Mouse (Mus musculus): ENCODE results near the gene Axin2. TPM values are rescaled to one million over a fixed set of nuclear protein-coding genes. Genes with fewer than 3 reads are reported as not detected.

Axin2 gene
- total and polyA plus RNA-seq, 3 experiments = 14.2 to 29.9 (median 16.6) TPM

DNA sequence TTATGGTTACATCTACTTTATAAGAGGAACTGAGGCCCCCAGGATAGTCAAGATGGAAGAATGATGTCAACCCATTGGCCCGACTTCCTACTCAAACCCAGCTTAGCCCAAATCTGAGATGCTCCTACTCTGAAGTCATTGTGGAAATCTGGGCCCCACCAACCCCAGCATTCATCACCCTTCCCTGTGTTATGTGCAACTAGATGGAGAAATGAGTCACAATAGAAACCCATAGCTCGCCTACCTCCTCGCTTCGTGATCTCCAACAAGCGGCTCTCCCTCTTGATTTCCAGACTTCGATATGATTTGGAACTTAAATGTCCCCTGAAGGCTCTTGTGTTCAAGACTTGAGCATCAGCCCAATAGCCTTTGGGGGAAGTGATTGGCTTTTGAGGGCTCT, 73.3 kb downstream of the Axin2 start:
- Histone ChIP-seq H3K4me2 (ENCODE audit: insufficient read depth, low read depth, poor library complexity, severe bottlenecking) (no peak overlapping the region), H3K9me3 (replicated peaks; ENCODE audit: low read length) (peaks cover 2% of the 10 kb centered on the region), H3K4me3 (replicated peaks in 1 of 3; ENCODE audit: low read depth in 2 of 3, low read length in 2 of 3, poor library complexity in 1 of 3) (no peak overlapping the region), H3K79me2 (replicated peaks; ENCODE audit: control insufficient read depth, extremely low read depth, insufficient read depth, poor library complexity, severe bottlenecking) (no peaks in the 10 kb centered on the region), H3K27me3 (replicated peaks) (no peaks in the 10 kb centered on the region), H3K9ac (ENCODE audit: insufficient read depth, low read depth) (no peak overlapping the region), H3K36me3 (replicated peaks in 1 of 2; ENCODE audit: control insufficient read depth in 1 of 2, insufficient read depth in 1 of 2, low read length in 1 of 2) (no peaks in the 10 kb centered on the region), H3K27ac (ENCODE audit: insufficient read depth, low read depth) (no peak overlapping the region), H3K4me1 (ENCODE audit: control insufficient read depth in 1 of 2, insufficient read depth in 2 of 2) (peaks cover 0 to 6% of the 10 kb centered on the region in 2 experiments; a peak in 1 of 4 replicates)
- no peak for DNase-seq (ENCODE audit: extremely low read depth)
- in situ Hi-C loops (cut with MboI; ENCODE audit: low pct_ligation_motif_present, low pct_unique_long_range_greater_than_20kb, low sequenced_read_pairs) = no loop called here
- no peak for TF ChIP-seq NELFE (IDR thresholded peaks at IDR 0.05; ENCODE audit: low read depth, low read length)
- no peak for TF ChIP-seq USF1 (IDR thresholded peaks at IDR 0.05; ENCODE audit: low read depth, low read length)
- TF ChIP-seq RAD21 (IDR thresholded peaks at IDR 0.05; ENCODE audit: low read depth, low read length) = no peak
- no peak for TF ChIP-seq GABPA (IDR thresholded peaks at IDR 0.05; ENCODE audit: insufficient replicate concordance, low read depth, low read length)
- TF ChIP-seq ZMIZ1 (IDR thresholded peaks at IDR 0.05; ENCODE audit: low read depth, low read length) = no peak
- TF ChIP-seq MEF2A (IDR thresholded peaks at IDR 0.05; ENCODE audit: borderline replicate concordance, low read depth, low read length) = no peak
- no peak for TF ChIP-seq MAZ (IDR thresholded peaks at IDR 0.05; ENCODE audit: low read depth, low read length)
- TF ChIP-seq ETS1 (conservative IDR thresholded peaks at IDR 0.05; ENCODE audit: low read depth, low read length) = no peak
- TF ChIP-seq HCFC1 (IDR thresholded peaks at IDR 0.05; ENCODE audit: low read depth, low read length) = no peak
- no peak for TF ChIP-seq ZNF384 (IDR thresholded peaks at IDR 0.05; ENCODE audit: low read depth, low read length)
- dilution Hi-C loops (cut with MboI; ENCODE audit: extremely low pct_ligation_motif_present, extremely low pct_unique_long_range_greater_than_20kb, low sequenced_read_pairs) = no loop called here

DNA sequence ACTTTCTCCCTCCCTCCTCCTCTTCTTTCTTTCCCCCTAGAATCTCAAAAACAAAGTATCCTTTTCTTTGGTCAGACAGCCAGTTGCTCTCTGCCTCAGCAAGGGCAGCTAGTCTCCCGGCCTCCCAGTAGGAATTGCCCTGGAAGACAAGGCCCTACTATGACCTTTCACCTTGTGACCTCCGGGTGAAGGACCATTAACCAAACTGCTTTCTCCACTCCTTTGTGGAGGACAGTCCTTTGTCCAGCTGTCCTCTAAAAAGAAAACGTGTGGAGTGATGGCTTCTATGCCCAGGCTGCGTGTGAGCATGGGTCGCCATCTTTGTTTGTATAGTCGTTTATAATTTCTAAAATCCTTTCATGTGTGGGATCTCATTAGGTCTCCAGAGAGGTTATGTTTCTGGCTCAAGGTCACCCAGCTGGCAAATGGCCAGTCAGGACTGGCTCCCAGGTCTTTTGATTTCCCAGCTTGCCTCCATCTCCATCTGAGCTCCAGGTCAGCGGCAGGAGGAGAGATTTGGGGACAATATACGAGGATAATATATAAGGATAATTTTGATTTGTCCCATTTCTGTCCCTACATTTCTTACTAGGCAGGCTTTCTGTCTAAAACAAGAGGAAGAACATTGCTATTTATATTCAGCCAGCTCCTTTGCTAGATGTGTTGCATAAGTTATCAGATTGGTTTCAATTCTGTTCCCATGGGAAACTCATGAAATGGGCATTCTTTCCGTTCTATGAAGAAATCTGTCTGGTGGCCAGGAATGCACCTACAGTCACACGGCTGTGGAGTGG, 75.2 kb downstream of the Axin2 start:
- TF ChIP-seq PAX5 (IDR thresholded peaks at IDR 0.05; ENCODE audit: low read length) = no peak
- no peak for TF ChIP-seq NELFE (IDR thresholded peaks at IDR 0.05; ENCODE audit: low read depth, low read length)
- no peak for TF ChIP-seq MAZ (IDR thresholded peaks at IDR 0.05; ENCODE audit: low read depth, low read length)
- no peak for TF ChIP-seq SIN3A (IDR thresholded peaks at IDR 0.05; ENCODE audit: low read length)
- TF ChIP-seq USF1 (IDR thresholded peaks at IDR 0.05; ENCODE audit: low read depth, low read length) = no peak
- no peak for TF ChIP-seq RCOR1 (conservative IDR thresholded peaks at IDR 0.05; ENCODE audit: low read depth, low read length)
- TF ChIP-seq ZKSCAN1 (IDR thresholded peaks at IDR 0.05; ENCODE audit: borderline replicate concordance, low read depth, low read length) = no peak
- no peak for TF ChIP-seq TBP (conservative IDR thresholded peaks at IDR 0.05; ENCODE audit: low read depth, low read length)
- no peak for TF ChIP-seq CHD2 (IDR thresholded peaks at IDR 0.05; ENCODE audit: low read length)
- TF ChIP-seq E2F4 (IDR thresholded peaks at IDR 0.05; ENCODE audit: insufficient replicate concordance, low read depth, low read length) = no peak
- no peak for TF ChIP-seq BHLHE40 (IDR thresholded peaks at IDR 0.05; ENCODE audit: low read depth, low read length)
- no peak for TF ChIP-seq MAFK (IDR thresholded peaks at IDR 0.05; ENCODE audit: insufficient replicate concordance, low read length)
- no peak for TF ChIP-seq MAX (IDR thresholded peaks at IDR 0.05; ENCODE audit: low read length)
- no peak for TF ChIP-seq CHD1 (IDR thresholded peaks at IDR 0.05; ENCODE audit: low read depth, low read length)
- no peak for TF ChIP-seq USF2 (conservative IDR thresholded peaks at IDR 0.05; ENCODE audit: low read depth, low read length)
- TF ChIP-seq EP300 (IDR thresholded peaks at IDR 0.05; ENCODE audit: low read length) = no peak
- no peak for TF ChIP-seq NRF1 (IDR thresholded peaks at IDR 0.05; ENCODE audit: low read depth, low read length)
- no peak for TF ChIP-seq MXI1 (IDR thresholded peaks at IDR 0.05; ENCODE audit: low read depth, low read length)
- no peak for TF ChIP-seq HCFC1 (IDR thresholded peaks at IDR 0.05; ENCODE audit: low read depth, low read length)
- no peak for TF ChIP-seq JUND (conservative IDR thresholded peaks at IDR 0.05; ENCODE audit: low read depth, low read length)
- Histone ChIP-seq H3K79me2 (replicated peaks; ENCODE audit: control insufficient read depth, extremely low read depth, insufficient read depth, poor library complexity, severe bottlenecking) (no peaks in the 10 kb centered on the region), H3K27ac (ENCODE audit: insufficient read depth, low read depth) (no peak overlapping the region), H3K9me3 (replicated peaks; ENCODE audit: low read length) (peaks cover 12% of the 10 kb centered on the region), H3K4me1 (ENCODE audit: control insufficient read depth in 1 of 2, insufficient read depth in 2 of 2) (no peaks in the 10 kb centered on the region), H3K27me3 (replicated peaks) (no peaks in the 10 kb centered on the region), H3K9ac (ENCODE audit: insufficient read depth, low read depth) (no peak overlapping the region), H3K4me3 (replicated peaks in 1 of 3; ENCODE audit: low read depth in 2 of 3, low read length in 2 of 3, poor library complexity in 1 of 3) (no peak overlapping the region), H3K4me2 (ENCODE audit: insufficient read depth, low read depth, poor library complexity, severe bottlenecking) (no peak overlapping the region), H3K36me3 (replicated peaks in 1 of 2; ENCODE audit: control insufficient read depth in 1 of 2, insufficient read depth in 1 of 2, low read length in 1 of 2) (no peaks in the 10 kb centered on the region)
- in situ Hi-C loops (cut with MboI; ENCODE audit: low pct_ligation_motif_present, low pct_unique_long_range_greater_than_20kb, low sequenced_read_pairs) = no loop called here
- dilution Hi-C loops (cut with MboI; ENCODE audit: extremely low pct_ligation_motif_present, extremely low pct_unique_long_range_greater_than_20kb, low sequenced_read_pairs) = no loop called here
- DNase-seq (ENCODE audit: extremely low read depth) = no peak
